Mouse (Mus musculus): ENCODE results near the gene Nagk. TPM values are rescaled to one million over a fixed set of nuclear protein-coding genes. Genes with fewer than 3 reads are reported as not detected.

The Nagk gene
- 50.6 and 61.2 TPM in 2 replicates for polyA plus RNA-seq (2014; fragmentation: Nextera tagmentation; extraction: Ambion mirVana)

- Histone ChIP-seq H3K27ac (replicated peaks; ENCODE audit: low read depth, low read length) (peak within 1 kb of the TSS; percentile 94), H3K4me3 (ENCODE audit: low read depth, low read length) (peak within 1 kb of the TSS; percentile 79), H3K4me2 (ENCODE audit: low read depth, low read length) (peak within 1 kb of the TSS; percentile 93), H3K27me3 (replicated peaks; ENCODE audit: control insufficient read depth, insufficient read depth, low read length) (no peaks in the 10 kb centered on the region), H3K9ac (ENCODE audit: low read depth, low read length) (peak within 1 kb of the TSS; percentile 81), H3K9me3 (ENCODE audit: control insufficient read depth, low read length) (no peaks in the 10 kb centered on the region), H3K36me3 (ENCODE audit: control insufficient read depth, insufficient read depth, low read length) (peaks cover 13% of the 10 kb centered on the region; the same call in 1 of the 2 replicates), H3K4me1 (ENCODE audit: control insufficient read depth, insufficient read depth, low read length) (peaks cover 5% of the 10 kb centered on the region; the same call in 1 of the 2 replicates)
- peak; percentile 95 for ATAC-seq (ENCODE audit: low read depth)
- DNase-seq (ENCODE audit: low spot score) = peak; percentile 97
- 2% methylated on average over 26 of the region's 43 CpGs for WGBS
Observed at GRCm38 (mm10) chr6:83794760-83795296, at the start of gene Nagk. Gene Nagk, plus strand, starts transcription at chr6:83794982.

DNA sequence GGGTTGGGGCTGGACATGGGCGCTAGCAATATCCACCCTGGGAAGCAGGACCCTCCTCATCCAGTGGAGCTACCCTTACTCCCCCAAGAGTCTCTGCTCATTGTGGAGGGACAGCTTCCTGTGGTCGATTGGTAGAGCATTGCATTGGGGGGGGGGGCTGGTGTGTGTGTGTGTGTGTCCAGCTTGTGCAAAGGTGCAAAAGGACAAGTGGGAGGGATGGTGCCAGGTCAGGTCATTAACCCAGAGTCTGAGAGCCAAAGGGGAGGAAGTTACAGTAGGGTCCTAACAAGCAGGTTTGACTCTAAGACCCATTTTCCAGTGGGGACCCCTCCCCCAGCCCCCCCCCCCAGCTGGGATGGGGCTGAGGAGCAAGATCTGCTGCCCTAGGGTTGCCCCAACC lies 49.3 kb upstream of the Nagk start:
- no peaks in the 10 kb centered on the region for H3K27me3 ChIP-seq (replicated peaks; ENCODE audit: control insufficient read depth, insufficient read depth, low read length)
- no peak for DNase-seq (ENCODE audit: low spot score)
- no peak overlapping the region for H3K4me3 ChIP-seq (ENCODE audit: low read depth, low read length)
- no peaks in the 10 kb centered on the region for H3K36me3 ChIP-seq (ENCODE audit: control insufficient read depth, insufficient read depth, low read length)
- WGBS = 63% methylated on average over 2 of the region's 2 CpGs
- H3K9me3 ChIP-seq (ENCODE audit: control insufficient read depth, low read length) = 0 out of 2 replicates have a peak, but pooled peaks cover 4% of the 10 kb centered on the region
- H3K4me1 ChIP-seq (ENCODE audit: control insufficient read depth, insufficient read depth, low read length) = no peaks in the 10 kb centered on the region
- no peak overlapping the region for H3K4me2 ChIP-seq (ENCODE audit: low read depth, low read length)
- H3K27ac ChIP-seq (replicated peaks; ENCODE audit: low read depth, low read length) = no peak overlapping the region
- no peak for ATAC-seq (ENCODE audit: low read depth)
- no peak overlapping the region for H3K9ac ChIP-seq (ENCODE audit: low read depth, low read length)

- Histone ChIP-seq H3K27me3 (replicated peaks; ENCODE audit: control insufficient read depth, insufficient read depth, low read length) (0 out of 2 replicates have a peak, but pooled peaks cover 5% of the 10 kb centered on the region), H3K4me3 (ENCODE audit: low read depth, low read length) (no peak overlapping the region), H3K4me2 (ENCODE audit: low read depth, low read length) (no peak overlapping the region), H3K27ac (replicated peaks; ENCODE audit: low read depth, low read length) (no peak overlapping the region), H3K9ac (ENCODE audit: low read depth, low read length) (no peak overlapping the region), H3K36me3 (ENCODE audit: control insufficient read depth, insufficient read depth, low read length) (no peaks in the 10 kb centered on the region), H3K4me1 (ENCODE audit: control insufficient read depth, insufficient read depth, low read length) (no peaks in the 10 kb centered on the region), H3K9me3 (ENCODE audit: control insufficient read depth, low read length) (no peaks in the 10 kb centered on the region)
- WGBS = 47% methylated on average over 3 of the region's 3 CpGs
- ATAC-seq (ENCODE audit: low read depth) (no peak; the same call in 1 of the 2 replicates), DNase-seq (ENCODE audit: low spot score) (no peak)
Observed at GRCm38 (mm10) chr6:83749286-83749685, 45.5 kb upstream of the Nagk start.

- Histone ChIP-seq H3K9me3 (ENCODE audit: control insufficient read depth, low read length) (no peaks in the 10 kb centered on the region), H3K4me1 (ENCODE audit: control insufficient read depth, insufficient read depth, low read length) (no peaks in the 10 kb centered on the region), H3K9ac (ENCODE audit: low read depth, low read length) (no peak overlapping the region), H3K4me3 (ENCODE audit: low read depth, low read length) (no peak overlapping the region), H3K36me3 (ENCODE audit: control insufficient read depth, insufficient read depth, low read length) (no peaks in the 10 kb centered on the region), H3K27ac (replicated peaks; ENCODE audit: low read depth, low read length) (no peak overlapping the region), H3K27me3 (replicated peaks; ENCODE audit: control insufficient read depth, insufficient read depth, low read length) (0 out of 2 replicates have a peak, but pooled peaks cover 5% of the 10 kb centered on the region), H3K4me2 (ENCODE audit: low read depth, low read length) (no peak overlapping the region)
- DNase-seq (ENCODE audit: low spot score) (peak; percentile 52), ATAC-seq (ENCODE audit: low read depth) (peak; percentile 64; the same call in 1 of the 2 replicates)
- WGBS = 10% methylated on average over 11 of the region's 11 CpGs
Observed at GRCm38 (mm10) chr6:83750171-83750684, 44.6 kb upstream of the Nagk start.

DNA sequence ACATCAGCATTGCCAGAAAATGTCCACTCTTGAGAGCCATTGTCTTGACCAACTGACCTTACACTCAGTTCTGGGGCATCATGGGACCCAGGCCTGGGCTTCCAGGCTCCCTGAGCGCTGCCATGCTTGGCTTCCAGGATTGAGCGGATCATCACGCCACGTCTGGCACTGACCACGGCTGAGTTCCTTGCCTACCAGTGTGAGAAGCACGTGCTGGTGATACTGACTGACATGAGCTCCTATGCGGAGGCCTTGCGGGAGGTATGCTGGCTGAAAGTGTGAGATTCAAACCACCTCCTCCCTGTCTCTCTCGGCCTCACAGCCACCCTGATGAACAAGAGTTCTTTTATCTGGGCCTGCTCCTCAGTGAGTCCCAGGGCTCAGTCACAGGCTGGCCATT lies 38.7 kb upstream of the Nagk start:
- Histone ChIP-seq H3K9ac (ENCODE audit: low read depth, low read length) (no peak overlapping the region), H3K4me2 (ENCODE audit: low read depth, low read length) (no peak overlapping the region), H3K27ac (replicated peaks; ENCODE audit: low read depth, low read length) (no peak overlapping the region), H3K9me3 (ENCODE audit: control insufficient read depth, low read length) (no peaks in the 10 kb centered on the region), H3K4me1 (ENCODE audit: control insufficient read depth, insufficient read depth, low read length) (peaks cover 4% of the 10 kb centered on the region; the same call in 1 of the 2 replicates), H3K36me3 (ENCODE audit: control insufficient read depth, insufficient read depth, low read length) (no peaks in the 10 kb centered on the region), H3K4me3 (ENCODE audit: low read depth, low read length) (no peak overlapping the region), H3K27me3 (replicated peaks; ENCODE audit: control insufficient read depth, insufficient read depth, low read length) (peaks cover 38% of the 10 kb centered on the region)
- no peak for ATAC-seq (ENCODE audit: low read depth)
- WGBS = 70% methylated on average over 9 of the region's 9 CpGs
- no peak for DNase-seq (ENCODE audit: low spot score)

DNA sequence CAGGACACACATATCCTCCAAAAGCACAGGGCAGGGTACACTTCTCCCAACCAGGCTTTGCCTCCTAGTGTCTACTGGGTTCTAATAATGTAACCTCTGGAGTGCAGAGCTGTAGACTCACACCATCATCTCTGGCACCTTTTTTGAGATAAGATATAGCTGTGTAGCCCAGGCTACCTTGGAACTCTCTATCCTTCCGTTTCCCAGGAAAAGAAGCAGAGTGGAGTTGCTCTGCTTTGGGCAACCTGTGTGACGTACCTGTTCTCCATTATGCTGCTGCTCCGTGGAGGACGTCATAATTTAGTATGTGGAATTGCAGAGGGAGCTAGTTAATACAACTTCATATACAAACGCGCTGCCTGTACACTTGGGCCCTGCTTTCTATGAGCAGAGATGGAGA lies 32.4 kb upstream of the Nagk start, which contains the start of gene Ankrd53:
TSS of gene Ankrd53 (plus strand) at position 301 of the 400 bp plus-strand sequence.
- Histone ChIP-seq H3K4me3 (ENCODE audit: low read depth, low read length) (peak within 1 kb of the TSS; percentile 36), H3K9me3 (ENCODE audit: control insufficient read depth, low read length) (no peaks in the 10 kb centered on the region), H3K27ac (replicated peaks; ENCODE audit: low read depth, low read length) (no peak within 1 kb of the TSS), H3K4me2 (ENCODE audit: low read depth, low read length) (peak within 1 kb of the TSS; percentile 54), H3K9ac (ENCODE audit: low read depth, low read length) (peak within 1 kb of the TSS; percentile 35), H3K27me3 (replicated peaks; ENCODE audit: control insufficient read depth, insufficient read depth, low read length) (peaks cover 62% of the 10 kb centered on the region), H3K36me3 (ENCODE audit: control insufficient read depth, insufficient read depth, low read length) (no peaks in the 10 kb centered on the region), H3K4me1 (ENCODE audit: control insufficient read depth, insufficient read depth, low read length) (peaks cover 9% of the 10 kb centered on the region)
- DNase-seq (ENCODE audit: low spot score) (no peak), ATAC-seq (ENCODE audit: low read depth) (no peak)
- 29% methylated on average over 6 of the region's 6 CpGs for WGBS

DNA sequence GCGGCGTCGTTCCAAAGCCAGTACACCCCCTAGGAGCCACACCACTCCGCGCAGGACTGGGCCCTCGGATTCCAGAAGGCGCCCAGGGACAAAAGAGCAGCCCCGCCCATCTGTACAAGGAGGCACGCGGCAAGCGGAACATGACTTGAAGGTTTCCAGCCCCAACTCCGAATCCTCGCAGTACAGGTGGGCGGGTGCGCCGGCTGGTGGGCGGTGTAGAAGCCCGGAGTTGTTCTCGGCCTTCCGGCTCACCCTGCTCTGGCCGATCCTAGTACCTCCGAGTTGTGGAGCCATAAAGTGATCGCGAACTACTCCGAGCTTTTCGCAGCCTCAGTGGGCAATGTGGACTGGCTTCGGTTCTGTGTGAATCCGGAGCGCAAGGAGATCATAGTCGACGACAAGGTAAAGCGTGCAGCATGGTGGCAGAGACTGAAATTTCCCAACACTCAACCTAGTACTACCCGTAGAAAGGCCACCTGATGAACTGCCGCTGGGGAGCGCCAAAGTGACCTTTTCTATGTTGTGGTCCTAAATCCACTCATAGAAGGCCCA lies 31.8 kb upstream of the Nagk start:
- peak; percentile 41 for DNase-seq (ENCODE audit: low spot score)
- peak overlapping the region; percentile 35 for H3K9ac ChIP-seq (ENCODE audit: low read depth, low read length)
- 1% methylated on average over 29 of the region's 35 CpGs for WGBS
- peak overlapping the region; percentile 36 for H3K4me3 ChIP-seq (ENCODE audit: low read depth, low read length)
- H3K9me3 ChIP-seq (ENCODE audit: control insufficient read depth, low read length) = no peaks in the 10 kb centered on the region
- peaks cover 9% of the 10 kb centered on the region for H3K4me1 ChIP-seq (ENCODE audit: control insufficient read depth, insufficient read depth, low read length)
- peak overlapping the region; percentile 54 for H3K4me2 ChIP-seq (ENCODE audit: low read depth, low read length)
- no peak overlapping the region for H3K27ac ChIP-seq (replicated peaks; ENCODE audit: low read depth, low read length)
- peak; percentile 77 for ATAC-seq (ENCODE audit: low read depth)
- peaks cover 56% of the 10 kb centered on the region for H3K27me3 ChIP-seq (replicated peaks; ENCODE audit: control insufficient read depth, insufficient read depth, low read length)
- peaks cover under 1% of the 10 kb centered on the region; the same call in 1 of the 2 replicates for H3K36me3 ChIP-seq (ENCODE audit: control insufficient read depth, insufficient read depth, low read length)

GRCm38 (mm10) chr6:83766982-83767381 lies 27.8 kb upstream of the Nagk start:
- H3K4me2 ChIP-seq (ENCODE audit: low read depth, low read length) = no peak overlapping the region
- peaks cover 36% of the 10 kb centered on the region for H3K36me3 ChIP-seq (ENCODE audit: control insufficient read depth, insufficient read depth, low read length)
- no peak overlapping the region for H3K27ac ChIP-seq (replicated peaks; ENCODE audit: low read depth, low read length)
- peaks cover 24% of the 10 kb centered on the region for H3K27me3 ChIP-seq (replicated peaks; ENCODE audit: control insufficient read depth, insufficient read depth, low read length)
- ATAC-seq (ENCODE audit: low read depth) (no peak), DNase-seq (ENCODE audit: low spot score) (no peak)
- no peak overlapping the region for H3K9ac ChIP-seq (ENCODE audit: low read depth, low read length)
- WGBS = 91% methylated on average over 3 of the region's 3 CpGs
- peaks cover 5% of the 10 kb centered on the region; the same call in 1 of the 2 replicates for H3K4me1 ChIP-seq (ENCODE audit: control insufficient read depth, insufficient read depth, low read length)
- no peaks in the 10 kb centered on the region for H3K9me3 ChIP-seq (ENCODE audit: control insufficient read depth, low read length)
- no peak overlapping the region for H3K4me3 ChIP-seq (ENCODE audit: low read depth, low read length)

Measured in embryonic facial prominence, embryonic 14.5 days (tissue).